16 mouse cellular contexts compared by ENCODE assay signal in the genomic region with DNA sequence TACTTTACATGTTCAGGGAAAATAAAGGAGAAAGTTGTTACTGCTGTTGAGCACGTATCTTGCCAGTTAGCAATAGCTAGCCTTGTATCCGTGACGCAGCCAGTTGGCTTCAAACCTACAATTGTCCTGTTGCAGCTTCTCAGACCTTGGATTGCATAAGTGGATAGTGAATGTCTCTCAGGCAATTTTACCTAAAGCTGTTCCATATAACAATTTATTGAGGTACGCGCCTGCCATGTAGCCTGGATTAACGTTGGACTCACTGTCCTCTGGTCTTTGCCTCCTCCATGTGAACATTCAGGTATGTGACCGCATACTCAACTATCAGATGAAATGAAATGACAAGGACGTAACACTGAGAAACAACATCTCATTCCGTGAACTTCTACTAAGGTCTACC.
DNase-seq lines count a peak whose midpoint lies in the region; ATAC-seq lines count a peak whose summit lies in the region.
"Had no signal": no experiment of that assay in that cellular context is flagged by ENCODE, and none has a peak within 500 bp of the region (broad histone marks: within the 10 kb centered on the region; RNA-seq: fewer than 3 reads in every experiment).

No protein-coding gene starts in this region.

- DNase-seq in heart, adult 11 months = peak; percentile 61
- DNase-seq in heart, postnatal 4 days = no peak
- DNase-seq in neural tube, embryonic 10.5 days (ENCODE audit: extremely low spot score, low spot score) = no peak
- DNase-seq in gonadal fat pad, adult 2 months (ENCODE audit: low read depth) = peak; percentile 90
- DNase-seq: adrenal gland, adult 2 months; adrenal gland, postnatal 10 days; adrenal gland, postnatal 25 days; cerebellum, adult 11-12 months; cerebellum, adult 2 months; cerebellum, adult 9-10 months had no signal

- no peaks in the 10 kb centered on the region for H3K9me3 ChIP-seq in neural tube, embryonic 13.5 days
- H3K9me3 ChIP-seq: embryonic facial prominence, embryonic 10.5 days; embryonic facial prominence, embryonic 12.5 days; forebrain, embryonic 10.5 days; forebrain, embryonic 12.5 days had no signal

- H3K4me2 ChIP-seq in neural tube, embryonic 13.5 days = no peak overlapping the region
- H3K4me2 ChIP-seq: embryonic facial prominence, embryonic 12.5 days; forebrain, embryonic 12.5 days had no signal

- H3K9ac ChIP-seq in neural tube, embryonic 13.5 days = no peak overlapping the region
- H3K9ac ChIP-seq: embryonic facial prominence, embryonic 12.5 days; forebrain, embryonic 12.5 days had no signal

- H3K27ac ChIP-seq in neural tube, embryonic 13.5 days (replicated peaks) = 0 out of 2 replicates have a peak overlapping the region, but pooled peaks have one; percentile 29
- H3K27ac ChIP-seq: embryonic facial prominence, embryonic 10.5 days; embryonic facial prominence, embryonic 12.5 days; forebrain, embryonic 10.5 days; forebrain, embryonic 12.5 days had no signal

- no peaks in the 10 kb centered on the region for H3K27me3 ChIP-seq in neural tube, embryonic 13.5 days
- H3K27me3 ChIP-seq: embryonic facial prominence, embryonic 12.5 days; forebrain, embryonic 12.5 days had no signal

- peaks cover 9% of the 10 kb centered on the region for H3K4me1 ChIP-seq in neural tube, embryonic 13.5 days (replicated peaks)
- H3K4me1 ChIP-seq: embryonic facial prominence, embryonic 12.5 days; forebrain, embryonic 10.5 days; forebrain, embryonic 12.5 days had no signal

- no peak for ATAC-seq in neural tube, embryonic 13.5 days (ENCODE audit: low read depth)
- ATAC-seq in cerebellum, adult (ENCODE audit: insufficient number of reproducible peaks, low FRiP score, low TSS enrichment) = no peak

- WGBS in neural tube, embryonic 13.5 days = 96% methylated on average over 9 of the region's 9 CpGs

- H3K36me3 ChIP-seq in neural tube, embryonic 13.5 days = no peaks in the 10 kb centered on the region
- H3K36me3 ChIP-seq: embryonic facial prominence, embryonic 10.5 days; embryonic facial prominence, embryonic 12.5 days; forebrain, embryonic 10.5 days; forebrain, embryonic 12.5 days had no signal

- no peak overlapping the region for H3K4me3 ChIP-seq in neural tube, embryonic 13.5 days
- H3K4me3 ChIP-seq: embryonic facial prominence, embryonic 10.5 days; embryonic facial prominence, embryonic 12.5 days; forebrain, embryonic 10.5 days; forebrain, embryonic 12.5 days had no signal

Comparison
In these comparisons a context has a peak if more than half of its experiments do, and no peak if none do; other contexts are left out.
1. DNase-seq: peak in heart, adult 11 months (single experiment) and gonadal fat pad, adult 2 months (single experiment); none in heart, postnatal 4 days (single experiment) and neural tube, embryonic 10.5 days (single experiment).